Mouse (Mus musculus) G1E (cell line): ENCODE measurements around the gene Sorcs1.

Source experiments
- CTCF ChIP-seq: IDR thresholded peaks from 2 replicates; pipeline ENCODE4 v1.5.1; 2012; ENCODE audit warnings: low read depth, low read length, inconsistent platforms, mixed read lengths
- GATA1 ChIP-seq: IDR thresholded peaks from 2 replicates; pipeline ENCODE4 v1.6.1; 2012; ENCODE audit warnings: borderline replicate concordance, low read length, inconsistent platforms, mixed read lengths

GRCm38 (mm10) chr19:50476774-50477173 lies 201.7 kb downstream of the Sorcs1 start:
- TF ChIP-seq GATA1 = no peak
- TF ChIP-seq CTCF = no peak
